Mouse (Mus musculus) hindbrain, embryonic 10.5 days (tissue): Measurements from ENCODE around the gene Rtp1. TPM values are rescaled to one million over a fixed set of nuclear protein-coding genes. Genes with fewer than 3 reads are reported as not detected.

Source experiments
- DNase-seq: peaks from one replicate; pipeline ENCODE4 v3.0.0-alpha.2; 2017; ENCODE audit warnings: low spot score
- H3K27ac ChIP-seq: fragments of 300-500 bp; sonication (generic); 2 replicates; pipeline ENCODE4 v1.5.1; 2016; ENCODE audit warnings: mild to moderate bottlenecking, moderate library complexity
- H3K27me3 ChIP-seq: fragments of 300-500 bp; sonication (generic); 2 replicates; pipeline ENCODE4 v1.6.1; 2016; ENCODE audit warnings: mild to moderate bottlenecking; ENCODE audit not compliant: poor library complexity, insufficient read depth, severe bottlenecking
- H3K36me3 ChIP-seq: fragments of 300-500 bp; sonication (generic); 2 replicates; pipeline ENCODE4 v1.6.1; 2016; ENCODE audit warnings: mild to moderate bottlenecking, moderate library complexity
- H3K4me1 ChIP-seq: fragments of 300-500 bp; sonication (generic); replicated peaks from 2 replicates; pipeline ENCODE4 v1.6.1; 2016; ENCODE audit warnings: mild to moderate bottlenecking
- H3K4me3 ChIP-seq: fragments of 300-500 bp; sonication (generic); 2 replicates; pipeline ENCODE4 v1.5.1; 2016; ENCODE audit warnings: mild to moderate bottlenecking, moderate library complexity
- H3K9me3 ChIP-seq: fragments of 300-500 bp; sonication (generic); 2 replicates; pipeline ENCODE4 v1.6.1; 2016; ENCODE audit warnings: mild to moderate bottlenecking, moderate library complexity
- WGBS: fragments of 180-500 bp; shearing (Covaris S2); methylation state at CpG from one replicate; pipeline ENCODE4 v1.1.7; 2016; 5-methylcytosine and 5-hydroxymethylcytosine counted together
- polyA plus RNA-seq: library from polyadenylated mRNA; unstranded; fragments of >200 nt; fragmentation: Nextera tagmentation; extraction: Ambion mirVana; gene quantifications from 2 replicates; pipeline ENCODE4 v1.2.1, GENCODE M21; 2016

Gene Rtp1
- polyA plus RNA-seq = not detected in 2 replicates

DNA sequence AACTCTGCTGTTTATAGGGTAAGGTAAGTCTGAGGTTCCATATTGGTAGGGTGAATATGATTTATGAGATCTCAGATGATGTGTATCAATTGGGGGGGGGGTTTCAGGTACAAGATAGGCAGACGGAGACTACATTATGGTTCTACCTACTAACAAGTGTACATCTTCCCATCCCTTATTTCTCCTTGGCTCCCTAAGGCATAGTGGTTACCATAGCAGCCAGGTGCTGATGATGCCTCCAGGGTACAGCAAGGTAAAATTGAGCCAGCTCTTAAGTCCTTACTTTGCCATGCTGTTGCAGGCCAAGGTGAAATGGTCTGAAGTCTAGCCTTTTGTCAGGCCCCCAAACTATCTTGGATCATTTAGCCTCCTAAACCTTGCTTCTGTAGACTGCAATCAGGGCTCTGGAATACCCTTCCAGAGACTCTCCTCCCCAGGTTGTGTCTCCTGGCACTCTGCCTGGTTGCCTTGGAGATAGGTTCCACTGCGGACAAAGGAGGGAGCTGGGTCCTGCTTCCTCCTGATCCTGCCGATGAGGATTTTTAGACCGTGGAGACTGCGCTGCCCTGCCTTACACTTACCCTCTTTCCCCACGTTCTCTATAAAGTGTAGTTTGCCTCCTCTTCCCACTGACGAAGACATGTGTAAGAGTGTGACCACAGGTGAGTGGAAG lies at the start of gene Rtp1:
Gene Rtp1, plus strand, starts transcription at position 487 of the 673 bp plus-strand sequence.
- Histone ChIP-seq H3K36me3 (no peaks in the 10 kb centered on the region), H3K4me1 (0 out of 2 replicates have a peak, but pooled peaks cover 5% of the 10 kb centered on the region), H3K9me3 (no peaks in the 10 kb centered on the region), H3K27me3 (no peaks in the 10 kb centered on the region), H3K4me3 (no peak within 1 kb of the TSS), H3K27ac (no peak within 1 kb of the TSS)
- 91% methylated on average over 7 of the region's 7 CpGs for WGBS
- no peak for DNase-seq

DNA sequence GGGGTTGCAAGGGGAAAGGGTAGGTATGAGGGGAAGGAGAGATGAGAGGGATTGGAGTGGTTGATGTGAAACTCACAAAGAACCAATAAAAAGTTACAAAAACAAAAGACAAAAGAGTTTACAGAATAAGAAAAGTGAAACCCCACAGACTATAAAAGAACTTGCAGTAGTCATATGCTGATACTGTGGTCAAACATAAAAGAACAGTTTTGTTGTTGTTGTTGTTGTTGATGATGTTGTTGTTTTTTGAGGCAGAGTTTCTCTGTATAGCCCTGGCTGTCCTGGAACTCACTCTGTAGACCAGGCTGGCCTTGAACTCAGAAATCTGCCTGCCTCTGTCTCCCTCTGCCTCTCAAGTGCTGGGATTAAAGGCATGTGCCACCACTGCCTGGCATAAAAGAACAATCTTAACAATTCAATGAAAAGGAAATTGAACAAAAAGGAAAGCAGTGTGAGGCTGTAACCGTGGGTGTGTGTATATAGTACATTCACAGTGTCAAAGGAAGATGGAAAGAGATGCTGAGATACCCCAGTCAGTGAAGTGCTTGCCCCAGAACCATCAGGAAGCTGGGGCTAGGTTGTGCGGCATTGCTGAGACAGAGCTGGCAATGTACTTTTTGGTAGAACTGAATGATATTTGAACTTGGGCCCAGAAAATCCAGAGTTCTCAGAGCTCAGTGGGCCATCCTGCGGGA lies 49.2 kb upstream of the Rtp1 start:
- H3K27ac ChIP-seq = no peak overlapping the region
- no peak overlapping the region for H3K4me3 ChIP-seq
- no peak for DNase-seq
- H3K4me1 ChIP-seq = no peaks in the 10 kb centered on the region
- no peaks in the 10 kb centered on the region for H3K27me3 ChIP-seq
- no peaks in the 10 kb centered on the region for H3K36me3 ChIP-seq
- 76% methylated on average over 3 of the region's 3 CpGs for WGBS
- no peaks in the 10 kb centered on the region; the same call in 1 of the 2 replicates for H3K9me3 ChIP-seq

DNA sequence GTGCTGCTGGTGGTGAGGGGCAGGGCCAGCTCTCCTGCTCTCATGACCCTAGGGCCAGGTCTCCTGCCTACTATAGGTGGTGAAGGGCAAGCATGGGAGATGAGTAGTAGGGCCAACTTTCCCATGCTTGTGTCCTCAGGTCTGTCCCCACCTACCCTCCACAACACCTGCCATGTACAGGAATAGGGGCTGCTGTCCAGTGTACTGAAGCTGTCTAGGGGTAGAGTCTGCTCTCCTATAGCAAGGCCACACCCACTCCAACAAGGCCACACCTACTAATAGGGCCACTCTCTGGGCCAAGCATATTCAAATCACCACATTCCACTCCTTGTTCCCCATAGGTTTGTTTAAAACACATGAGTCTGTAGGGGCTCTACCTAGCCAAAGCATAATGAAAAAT lies 44.6 kb upstream of the Rtp1 start:
- Histone ChIP-seq H3K36me3 (no peaks in the 10 kb centered on the region), H3K27ac (no peak overlapping the region), H3K4me3 (no peak overlapping the region), H3K9me3 (no peaks in the 10 kb centered on the region; the same call in 1 of the 2 replicates), H3K27me3 (no peaks in the 10 kb centered on the region), H3K4me1 (no peaks in the 10 kb centered on the region)
- no peak for DNase-seq

DNA sequence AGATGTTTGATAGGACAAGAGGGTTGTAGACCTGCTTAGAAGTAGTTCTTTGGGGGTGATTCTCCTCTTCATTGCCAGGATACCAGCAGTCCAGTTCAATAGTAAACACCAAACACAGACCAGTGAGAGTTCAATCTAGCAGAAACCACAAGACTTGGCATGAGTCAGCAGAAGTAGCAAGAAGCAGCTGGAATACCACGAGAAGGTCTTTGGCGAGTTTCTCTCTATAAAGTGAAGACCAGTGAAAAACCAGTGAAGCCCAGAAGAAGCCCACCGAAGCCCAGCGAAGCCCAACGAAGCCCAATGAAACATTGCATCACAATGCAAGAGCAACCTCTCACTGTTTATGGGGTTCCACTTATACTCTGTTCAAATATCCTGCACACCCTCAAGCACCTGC lies 31.0 kb upstream of the Rtp1 start:
- H3K9me3 ChIP-seq = no peaks in the 10 kb centered on the region
- WGBS = 88% methylated on average over 5 of the region's 5 CpGs
- no peaks in the 10 kb centered on the region for H3K27me3 ChIP-seq

DNA sequence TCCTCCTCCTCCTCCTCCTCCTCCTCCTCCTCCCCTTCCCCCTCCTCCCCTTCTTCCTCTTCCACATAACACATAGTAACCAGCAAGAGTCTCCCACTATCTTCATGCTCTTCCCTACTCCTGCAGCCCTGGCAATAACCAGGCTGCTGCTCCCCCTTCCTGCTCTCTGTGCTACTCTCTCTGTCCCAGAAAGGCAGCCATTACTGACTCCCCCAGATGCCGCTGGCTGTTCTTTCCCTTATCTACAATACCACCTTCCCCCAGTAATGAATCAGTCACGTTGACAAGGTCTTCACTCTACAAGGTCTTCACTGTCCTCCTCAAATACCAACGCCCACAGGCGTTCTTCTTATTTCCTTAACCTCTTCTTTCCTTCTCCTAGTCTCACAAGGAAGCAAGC lies 27.5 kb upstream of the Rtp1 start:
- no peak for DNase-seq
- no peaks in the 10 kb centered on the region for H3K9me3 ChIP-seq
- H3K4me1 ChIP-seq = 0 out of 2 replicates have a peak, but pooled peaks cover 8% of the 10 kb centered on the region
- H3K27ac ChIP-seq = no peak overlapping the region
- 65% methylated on average over 4 of the region's 4 CpGs for WGBS
- H3K4me3 ChIP-seq = no peak overlapping the region
- no peaks in the 10 kb centered on the region for H3K27me3 ChIP-seq
- H3K36me3 ChIP-seq = no peaks in the 10 kb centered on the region

More for the DNA sequence above, 31.0 kb upstream of the Rtp1 start:
- 0 out of 2 replicates have a peak, but pooled peaks cover 8% of the 10 kb centered on the region for H3K4me1 ChIP-seq
- no peaks in the 10 kb centered on the region for H3K36me3 ChIP-seq
- no peak overlapping the region for H3K4me3 ChIP-seq
- DNase-seq = no peak
- H3K27ac ChIP-seq = no peak overlapping the region

DNA sequence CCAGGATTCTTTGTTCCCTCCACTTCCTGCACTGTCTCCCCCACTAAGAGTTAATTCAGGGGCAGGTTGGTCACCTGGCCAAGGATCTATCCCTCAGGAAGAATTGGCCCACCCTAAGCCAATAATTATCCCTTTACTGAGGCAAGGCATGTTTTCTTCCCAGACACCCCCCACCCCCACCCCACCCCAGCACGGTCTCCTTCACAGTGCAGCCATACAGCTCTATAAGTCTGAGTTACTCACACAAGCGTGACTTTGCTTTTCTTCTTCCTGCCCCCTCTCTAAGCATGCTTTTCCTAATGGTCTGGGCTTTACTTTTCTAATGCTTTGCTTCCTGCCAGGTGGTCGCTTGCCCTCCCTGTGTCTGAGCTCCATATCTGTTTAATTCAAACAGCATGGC lies 27.0 kb upstream of the Rtp1 start:
- H3K27me3 ChIP-seq = no peaks in the 10 kb centered on the region
- DNase-seq = no peak
- H3K9me3 ChIP-seq = no peaks in the 10 kb centered on the region
- 60% methylated on average over 3 of the region's 3 CpGs for WGBS
- H3K27ac ChIP-seq = no peak overlapping the region
- no peak overlapping the region for H3K4me3 ChIP-seq
- H3K4me1 ChIP-seq = 0 out of 2 replicates have a peak, but pooled peaks cover 8% of the 10 kb centered on the region
- no peaks in the 10 kb centered on the region for H3K36me3 ChIP-seq

DNA sequence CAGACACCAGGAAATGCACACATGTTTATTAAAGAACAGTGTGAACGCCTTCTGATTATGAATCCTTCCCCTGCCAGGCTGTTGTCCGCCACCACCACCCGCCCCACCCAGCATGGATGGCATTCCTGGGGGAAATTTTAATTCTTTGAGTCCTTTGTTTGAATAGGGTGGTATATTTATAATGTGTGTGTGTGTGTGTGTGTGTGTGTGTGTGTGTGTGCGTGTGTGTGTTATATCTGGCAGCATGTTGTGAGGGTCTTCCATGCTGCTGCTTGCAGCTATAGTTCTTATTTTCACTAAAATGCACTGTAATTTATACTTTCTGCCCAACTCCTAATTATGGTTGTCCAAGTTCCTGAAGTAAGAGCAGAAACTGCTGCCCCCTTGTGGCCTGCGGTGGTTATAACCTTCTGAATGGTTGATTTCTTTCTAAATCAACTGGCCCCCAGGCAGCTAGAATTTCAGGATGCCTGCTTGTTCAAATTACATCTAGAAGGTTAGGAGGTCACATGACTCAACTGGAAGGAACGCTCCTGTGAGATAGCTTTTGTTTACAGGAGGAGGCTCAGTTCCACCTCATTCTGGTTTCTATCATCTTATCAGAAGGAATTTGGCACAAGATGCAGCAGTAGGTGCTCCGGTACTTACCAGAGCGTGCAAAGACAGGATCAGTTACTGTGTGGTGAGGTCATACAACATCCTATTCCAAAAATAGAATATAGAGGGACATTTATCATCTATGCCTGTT lies 25.8 kb upstream of the Rtp1 start:
- Histone ChIP-seq H3K4me3 (no peak overlapping the region), H3K27ac (no peak overlapping the region), H3K27me3 (no peaks in the 10 kb centered on the region), H3K9me3 (no peaks in the 10 kb centered on the region), H3K36me3 (no peaks in the 10 kb centered on the region), H3K4me1 (0 out of 2 replicates have a peak, but pooled peaks cover 8% of the 10 kb centered on the region)
- peak; percentile 82 for DNase-seq
- 47% methylated on average over 8 of the region's 8 CpGs for WGBS

DNA sequence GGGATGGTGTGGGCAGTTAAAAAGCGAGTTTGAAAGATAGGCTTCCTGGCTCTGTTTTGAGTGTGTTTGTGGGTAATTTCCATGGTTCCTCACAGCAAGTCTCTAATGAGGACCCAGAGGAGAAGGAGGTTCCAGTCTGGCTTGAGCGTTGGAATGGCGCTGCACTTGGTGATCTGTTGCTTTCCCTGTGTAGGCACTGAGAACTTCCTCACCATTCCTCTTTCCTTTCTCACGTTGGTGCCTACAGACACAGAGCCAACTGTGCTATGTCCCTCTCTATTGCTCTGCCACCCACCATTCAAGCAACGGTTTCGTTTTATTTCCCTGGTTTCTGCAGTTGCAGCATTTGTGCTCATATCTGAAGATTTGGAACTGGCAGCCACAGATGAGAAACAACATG lies 16.0 kb upstream of the Rtp1 start:
- H3K27me3 ChIP-seq = peaks cover 8% of the 10 kb centered on the region; the same call in 1 of the 2 replicates
- H3K4me1 ChIP-seq = peaks cover 20% of the 10 kb centered on the region
- H3K9me3 ChIP-seq = no peaks in the 10 kb centered on the region
- WGBS = 89% methylated on average over 6 of the region's 6 CpGs
- H3K36me3 ChIP-seq = no peaks in the 10 kb centered on the region
- H3K4me3 ChIP-seq = no peak overlapping the region
- no peak overlapping the region for H3K27ac ChIP-seq
- DNase-seq = no peak

DNA sequence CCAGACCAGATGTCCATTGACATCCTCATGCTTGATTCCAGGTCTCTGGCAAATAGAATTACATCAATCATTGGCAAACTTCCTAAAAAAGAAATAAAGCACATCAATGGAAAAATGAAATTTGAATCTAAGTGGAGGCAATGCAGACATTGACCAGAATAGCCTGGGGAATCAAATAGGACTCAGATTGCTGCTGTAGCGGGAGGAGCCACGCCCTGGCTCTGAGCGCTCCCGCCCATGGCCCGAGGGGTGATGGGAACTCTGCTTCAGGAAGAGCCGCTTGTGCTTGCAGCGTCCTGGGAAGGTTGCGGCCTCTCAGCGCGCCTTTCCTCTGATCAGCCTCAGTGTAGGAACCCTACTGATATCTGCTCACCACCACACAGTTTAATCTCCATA lies 12.7 kb upstream of the Rtp1 start:
- Histone ChIP-seq H3K27me3 (peaks cover 37% of the 10 kb centered on the region), H3K27ac (peak overlapping the region; percentile 17), H3K36me3 (no peaks in the 10 kb centered on the region), H3K9me3 (no peaks in the 10 kb centered on the region), H3K4me3 (peak overlapping the region; percentile 18; the same call in 1 of the 2 replicates), H3K4me1 (peaks cover 27% of the 10 kb centered on the region)
- 39% methylated on average over 10 of the region's 10 CpGs for WGBS
- DNase-seq = peak; percentile 44

DNA sequence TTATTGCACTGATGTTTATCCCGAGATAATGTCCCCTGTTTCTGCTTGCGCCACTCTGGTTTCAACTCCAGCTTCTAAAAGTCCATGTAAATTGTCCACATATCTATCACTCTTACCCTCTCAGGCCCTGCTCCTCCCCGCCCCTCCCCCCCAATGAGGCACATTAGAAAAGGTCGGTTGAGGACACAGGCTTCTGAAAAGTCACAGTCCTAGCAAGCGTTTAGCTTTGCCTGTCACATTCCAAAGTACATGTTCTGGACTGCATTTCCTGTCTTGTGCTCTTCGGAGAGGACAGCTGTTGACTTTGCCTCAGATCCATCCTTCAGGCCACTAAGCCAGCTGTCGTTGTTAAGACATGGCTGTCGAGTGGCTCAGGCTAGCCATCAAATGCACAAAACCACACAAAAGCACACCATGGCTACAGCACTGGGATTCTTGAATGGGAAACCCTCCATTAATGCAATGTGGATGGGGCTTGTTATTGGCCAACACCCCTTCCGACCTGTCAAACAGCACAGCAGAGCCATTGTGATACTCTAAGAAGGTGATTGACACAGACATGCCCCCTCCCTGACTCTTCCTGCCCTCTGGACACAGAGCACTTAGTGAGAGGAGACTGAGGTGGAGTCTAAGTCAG lies 12.2 kb upstream of the Rtp1 start:
- H3K36me3 ChIP-seq = no peaks in the 10 kb centered on the region
- peak; percentile 57 for DNase-seq
- peak overlapping the region; percentile 18; the same call in 1 of the 2 replicates for H3K4me3 ChIP-seq
- no peaks in the 10 kb centered on the region for H3K9me3 ChIP-seq
- 40% methylated on average over 9 of the region's 9 CpGs for WGBS
- peaks cover 37% of the 10 kb centered on the region for H3K27me3 ChIP-seq
- H3K4me1 ChIP-seq = peaks cover 27% of the 10 kb centered on the region
- peak overlapping the region; percentile 17 for H3K27ac ChIP-seq

DNA sequence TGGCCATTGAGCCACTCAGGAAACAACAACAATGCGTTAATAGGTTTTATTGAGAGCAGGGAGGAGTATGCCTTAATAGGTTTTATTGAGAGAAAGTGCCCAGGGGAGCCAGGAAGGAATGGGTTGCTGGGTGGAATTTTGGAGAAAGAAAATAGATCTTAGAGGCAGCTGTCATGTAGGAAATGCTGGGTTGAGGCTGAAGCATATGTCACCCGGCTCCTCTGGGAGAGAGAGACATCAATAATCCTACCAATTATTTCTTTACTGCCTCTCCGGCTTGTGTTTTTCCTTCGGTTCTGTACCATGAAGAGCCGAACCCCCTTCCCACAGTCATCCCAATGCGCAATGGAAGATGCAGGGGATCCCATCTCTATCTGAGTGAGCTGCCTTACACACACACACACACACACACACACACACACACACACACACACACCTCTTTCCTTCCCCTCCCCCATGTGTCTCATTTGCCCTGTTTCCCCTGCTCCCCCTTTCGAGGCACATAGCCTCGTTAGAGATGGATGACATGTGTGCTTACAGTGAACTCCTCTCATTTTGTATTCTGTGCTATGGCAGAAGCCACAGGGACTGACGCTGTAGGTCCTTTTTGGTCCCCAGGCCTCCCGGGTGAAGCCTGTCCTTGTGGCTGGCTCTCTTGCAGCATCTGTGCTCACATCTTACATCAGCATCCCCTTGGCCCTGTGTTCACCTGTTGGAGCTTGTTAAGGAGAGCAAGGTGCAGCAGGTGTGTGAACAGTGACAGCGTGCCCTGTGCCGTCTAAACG lies 11.3 kb upstream of the Rtp1 start:
- Histone ChIP-seq H3K4me1 (peaks cover 27% of the 10 kb centered on the region), H3K36me3 (no peaks in the 10 kb centered on the region), H3K27ac (peak overlapping the region; percentile 50), H3K4me3 (no peak overlapping the region), H3K9me3 (no peaks in the 10 kb centered on the region), H3K27me3 (peaks cover 37% of the 10 kb centered on the region)
- WGBS = 67% methylated on average over 13 of the region's 13 CpGs
- DNase-seq = peak; percentile 12

DNA sequence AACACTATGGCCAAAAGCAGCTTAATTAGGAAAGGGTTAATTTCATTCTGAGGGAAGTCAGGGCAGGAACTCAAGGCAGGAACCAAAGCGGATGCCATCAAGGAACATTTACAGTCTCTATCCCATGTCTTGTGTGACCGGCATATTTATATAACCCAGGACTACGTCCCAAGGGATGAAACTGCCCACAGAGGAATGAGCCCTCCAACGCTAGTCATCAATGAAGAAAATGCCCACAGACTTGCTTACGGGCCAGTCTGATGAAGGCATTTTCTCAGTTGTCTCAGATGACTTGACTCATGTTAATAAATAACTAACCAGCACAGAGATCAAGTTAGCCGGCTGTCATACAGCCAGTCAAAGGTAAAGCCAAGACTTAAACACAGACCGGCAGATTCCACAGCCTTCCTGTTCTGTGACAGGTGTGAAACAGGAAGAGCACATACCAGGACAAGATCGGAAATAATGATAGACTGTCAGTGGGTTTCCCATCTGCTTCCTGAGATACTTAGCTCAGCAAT lies 9.3 kb upstream of the Rtp1 start:
- Histone ChIP-seq H3K27me3 (peaks cover 37% of the 10 kb centered on the region), H3K4me3 (no peak overlapping the region), H3K36me3 (no peaks in the 10 kb centered on the region), H3K4me1 (peaks cover 27% of the 10 kb centered on the region), H3K27ac (no peak overlapping the region), H3K9me3 (no peaks in the 10 kb centered on the region)
- 89% methylated on average over 8 of the region's 8 CpGs for WGBS
- no peak for DNase-seq
